9 mouse cellular contexts compared by ENCODE assay signal in the genomic region with DNA sequence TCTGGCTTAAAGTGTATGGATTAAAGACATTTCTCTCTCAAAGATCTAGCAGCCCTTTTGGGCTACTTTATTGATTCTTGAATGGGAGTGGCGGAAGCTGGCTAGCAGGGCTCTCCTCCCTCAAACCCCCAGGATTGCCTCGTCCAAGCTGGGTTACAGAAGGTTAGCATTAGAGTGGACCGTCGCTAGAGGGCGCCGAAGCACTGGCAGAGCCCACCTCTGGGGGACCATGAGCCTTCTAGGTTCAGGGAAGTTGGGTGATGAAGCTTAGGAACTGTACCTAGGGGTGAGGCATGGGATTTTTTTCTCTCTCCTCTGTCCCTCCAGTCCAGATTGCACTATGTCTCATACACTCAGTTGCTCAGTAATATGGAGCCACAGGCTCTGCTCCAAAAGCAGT. TPM values are rescaled to one million over a fixed set of nuclear protein-coding genes. Genes with fewer than 3 reads are reported as not detected.
A peak's percentile ranks its signal among the peaks of the same experiment; 100 is the strongest.
DNase-seq lines count a peak whose midpoint lies in the region; ATAC-seq and TF ChIP-seq lines count a peak whose summit lies in the region.
"Had no signal": no experiment of that assay in that cellular context is flagged by ENCODE, and none has a peak within 500 bp of the region (broad histone marks: within the 10 kb centered on the region; RNA-seq: fewer than 3 reads in every experiment).

No protein-coding gene starts in this region.

- no peak overlapping the region for H3K27ac ChIP-seq in heart, adult 2 months
- H3K27ac ChIP-seq in heart, embryonic 12.5 days (ENCODE audit: poor library complexity, severe bottlenecking) = no peak overlapping the region
- H3K27ac ChIP-seq in embryonic facial prominence, embryonic 14.5 days (replicated peaks; ENCODE audit: low read depth, low read length) = no peak overlapping the region
- H3K27ac ChIP-seq in hindbrain, embryonic 13.5 days = no peak overlapping the region
- no peak overlapping the region for H3K27ac ChIP-seq in left cerebral cortex, adult 2 months
- H3K27ac ChIP-seq: macrophage had no signal

- H3K4me3 ChIP-seq in heart, adult 2 months = no peak overlapping the region
- no peak overlapping the region for H3K4me3 ChIP-seq in heart, embryonic 12.5 days
- H3K4me3 ChIP-seq in embryonic facial prominence, embryonic 14.5 days (ENCODE audit: low read depth, low read length) = no peak overlapping the region
- H3K4me3 ChIP-seq in hindbrain, embryonic 13.5 days = no peak overlapping the region
- H3K4me3 ChIP-seq in left cerebral cortex, adult 2 months = no peak overlapping the region

- TF ChIP-seq POLR2A in heart, adult 2 months (IDR thresholded peaks at IDR 0.05; ENCODE audit: insufficient read depth, low read depth, low read length) = no peak

- ATAC-seq in heart, embryonic 12.5 days (ENCODE audit: insufficient number of reproducible peaks, low FRiP score) = no peak
- ATAC-seq in embryonic facial prominence, embryonic 14.5 days (ENCODE audit: low read depth) = peak; percentile 77; the same call in 1 of the 2 replicates
- peak; percentile 46; the same call in 1 of the 2 replicates for ATAC-seq in hindbrain, embryonic 13.5 days (ENCODE audit: low FRiP score)

- intact Hi-C loops in heart, adult 2 months (cut with DNase I) = loop anchor here (5.0 kb wide), 1 partner anchor 813 kb away; no protein-coding TSS in a partner anchor
- intact Hi-C loops in left cerebral cortex, adult 2 months (cut with DNase I) = loop anchor here (5.0 kb wide), 4 partner anchors 103 to 478 kb away; partner anchors contain the start of gene Mrpl3

- no peaks in the 10 kb centered on the region for H3K36me3 ChIP-seq in heart, adult 2 months (ENCODE audit: control insufficient read depth, insufficient read depth, low read length)
- H3K36me3 ChIP-seq in heart, embryonic 12.5 days = no peaks in the 10 kb centered on the region
- H3K36me3 ChIP-seq in embryonic facial prominence, embryonic 14.5 days (ENCODE audit: control insufficient read depth, insufficient read depth, low read length) = no peaks in the 10 kb centered on the region
- H3K36me3 ChIP-seq in hindbrain, embryonic 13.5 days = no peaks in the 10 kb centered on the region

- no peak overlapping the region for H3K4me2 ChIP-seq in heart, embryonic 12.5 days
- H3K4me2 ChIP-seq in embryonic facial prominence, embryonic 14.5 days (ENCODE audit: low read depth, low read length) = no peak overlapping the region
- H3K4me2 ChIP-seq in hindbrain, embryonic 13.5 days = no peak overlapping the region

- 3% methylated on average over 6 of the region's 6 CpGs for WGBS in heart, adult 2 months
- 2% methylated on average over 6 of the region's 6 CpGs for WGBS in heart, embryonic 12.5 days
- 2% methylated on average over 6 of the region's 6 CpGs for WGBS in embryonic facial prominence, embryonic 14.5 days
- 3% methylated on average over 6 of the region's 6 CpGs for WGBS in hindbrain, embryonic 13.5 days

- H3K4me1 ChIP-seq in heart, adult 2 months (ENCODE audit: control insufficient read depth, insufficient read depth, low read length) = no peaks in the 10 kb centered on the region
- peaks cover 3% of the 10 kb centered on the region; the same call in 1 of the 2 replicates for H3K4me1 ChIP-seq in heart, embryonic 12.5 days (replicated peaks)
- H3K4me1 ChIP-seq in embryonic facial prominence, embryonic 14.5 days (ENCODE audit: control insufficient read depth, insufficient read depth, low read length) = no peaks in the 10 kb centered on the region
- H3K4me1 ChIP-seq in hindbrain, embryonic 13.5 days (replicated peaks) = peaks cover 10% of the 10 kb centered on the region

- TF ChIP-seq CTCF in heart, adult 2 months (IDR thresholded peaks at IDR 0.05) = peak; percentile 69
- TF ChIP-seq CTCF in left cerebral cortex, adult 2 months (IDR thresholded peaks at IDR 0.05) = peak; percentile 89

- H3K27me3 ChIP-seq in heart, adult 2 months (ENCODE audit: control insufficient read depth, insufficient read depth, low read length) = no peaks in the 10 kb centered on the region
- H3K27me3 ChIP-seq in heart, embryonic 12.5 days (replicated peaks) = peaks cover 24% of the 10 kb centered on the region
- peaks cover 26% of the 10 kb centered on the region for H3K27me3 ChIP-seq in embryonic facial prominence, embryonic 14.5 days (replicated peaks; ENCODE audit: control insufficient read depth, insufficient read depth, low read length)
- H3K27me3 ChIP-seq in hindbrain, embryonic 13.5 days = peaks cover 33% of the 10 kb centered on the region

- DNase-seq in heart, adult 2 months = peak; percentile 12 to 51
- DNase-seq in adrenal gland, postnatal 36 days = peak; percentile 53 to 75
- DNase-seq in embryonic facial prominence, embryonic 14.5 days (ENCODE audit: low spot score) = peak; percentile 79
- peak; percentile 68 to 75 for DNase-seq in left cerebral cortex, adult 2 months (ENCODE audit: extremely low spot score in 1 of 2, low spot score in 2 of 2)
- DNase-seq in mesoderm, embryonic 11.5 days (ENCODE audit: low read depth, low spot score) = peak; percentile 78
- DNase-seq in right cerebral cortex, postnatal 4 days = peak; percentile 85

- no peak for TF ChIP-seq EP300 in heart, adult 2 months (IDR thresholded peaks at IDR 0.05; ENCODE audit: insufficient read depth, low read depth, low read length)

- H3K79me2 ChIP-seq in heart, adult 2 months (replicated peaks; ENCODE audit: control insufficient read depth, insufficient read depth, low read length) = no peaks in the 10 kb centered on the region

- H3K9ac ChIP-seq in heart, adult 2 months (ENCODE audit: low read depth, low read length) = no peak overlapping the region
- H3K9ac ChIP-seq in heart, embryonic 12.5 days = no peak overlapping the region
- H3K9ac ChIP-seq in embryonic facial prominence, embryonic 14.5 days (ENCODE audit: low read depth, low read length) = no peak overlapping the region
- H3K9ac ChIP-seq in hindbrain, embryonic 13.5 days = no peak overlapping the region

- H3K9me3 ChIP-seq in heart, embryonic 12.5 days (replicated peaks) = no peaks in the 10 kb centered on the region
- no peaks in the 10 kb centered on the region for H3K9me3 ChIP-seq in embryonic facial prominence, embryonic 14.5 days (ENCODE audit: control insufficient read depth, low read length)
- no peaks in the 10 kb centered on the region for H3K9me3 ChIP-seq in hindbrain, embryonic 13.5 days

RNA-seq across cellular contexts. Expression of gene Cpne4, which starts 27.4 kb away (rescaled TPM):
- under 1 TPM in 1 of 2 experiments, not detected in 1; 0.08 TPM for total RNA-seq in heart, adult 2 months (2021)
- polyA plus RNA-seq in heart, adult 2 months (2012; rRNA removed) = 0.03 and 0.08 TPM in 2 replicates
- polyA plus RNA-seq in heart, embryonic 12.5 days (2016; fragmentation: Nextera tagmentation; extraction: Ambion mirVana) = 0.05 and 0.10 TPM in 2 replicates
- total RNA-seq in adrenal gland, postnatal 36 days (2021) = under 1 TPM; 0.16 to 0.17 TPM
- polyA plus RNA-seq in embryonic facial prominence, embryonic 14.5 days (2014; fragmentation: Nextera tagmentation; extraction: Ambion mirVana) = 2.4 and 3.3 TPM in 2 replicates
- polyA plus RNA-seq in hindbrain, embryonic 13.5 days (2015; fragmentation: Nextera tagmentation; extraction: Ambion mirVana) = 7.0 and 9.8 TPM in 2 replicates
- total RNA-seq in left cerebral cortex, adult 2 months (2021) = 10 to 100 TPM; 72.3 to 73.6 TPM
- polyA plus RNA-seq: macrophage had no signal

Comparison
In these comparisons a context has a peak if more than half of its experiments do, and no peak if none do; other contexts are left out.
1. DNase-seq: peak in every context shown above with its lines; median percentile 85 in right cerebral cortex, postnatal 4 days; 79 in embryonic facial prominence, embryonic 14.5 days; 78 in mesoderm, embryonic 11.5 days; 72 in left cerebral cortex, adult 2 months; 64 in adrenal gland, postnatal 36 days; 32 in heart, adult 2 months.